Mouse (Mus musculus) lung, postnatal 10 days (tissue): ENCODE data around the gene Hsd17b1.
A peak's percentile ranks its signal among the peaks of the same experiment; 100 is the strongest.

ENCODE experiments used
- DNase-seq: peaks from one replicate; pipeline ENCODE4 v3.0.0; 2021

Gene Hsd17b1

DNA sequence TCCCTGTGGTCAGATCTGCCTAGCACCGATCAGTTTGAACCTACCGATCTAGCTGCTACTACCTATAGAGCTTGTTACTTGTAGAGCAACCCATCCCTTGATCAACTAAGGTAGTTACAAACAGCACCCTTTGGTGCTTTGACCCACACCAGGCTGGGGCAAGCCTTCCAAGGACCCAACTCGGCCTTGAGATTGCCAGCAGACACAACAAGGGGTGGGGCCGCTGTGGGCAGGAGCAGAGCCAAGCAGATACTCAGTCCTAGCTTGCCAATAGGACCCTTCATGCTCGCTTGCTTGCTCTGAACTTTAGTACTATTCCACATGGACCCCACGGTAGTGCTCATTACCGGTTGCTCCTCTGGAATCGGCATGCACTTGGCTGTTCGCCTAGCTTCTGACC is at the start of gene Hsd17b1:
Gene Hsd17b1 (plus strand): TSS at position 291 of the 400 bp plus-strand sequence.
- no peak for DNase-seq

DNA sequence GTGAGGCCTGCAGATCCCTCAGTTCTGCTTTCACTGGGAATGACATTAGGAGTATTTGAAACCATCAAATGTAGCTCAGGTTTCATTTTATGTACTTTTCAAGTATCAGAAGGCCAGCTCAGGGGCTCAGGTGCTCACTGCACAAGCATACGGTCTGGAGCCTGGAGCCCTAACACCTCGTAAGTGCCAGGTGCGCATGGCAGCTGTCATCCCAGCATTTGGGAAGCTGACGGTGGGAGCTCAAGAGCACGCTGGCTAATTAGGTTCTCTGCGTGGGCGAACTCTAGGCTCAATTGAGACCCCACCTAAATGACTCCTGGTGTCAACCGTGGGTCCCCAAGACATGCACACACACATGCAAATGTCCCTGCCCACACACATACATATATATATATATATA is 48.9 kb upstream of the Hsd17b1 start:
- DNase-seq: no peak

DNA sequence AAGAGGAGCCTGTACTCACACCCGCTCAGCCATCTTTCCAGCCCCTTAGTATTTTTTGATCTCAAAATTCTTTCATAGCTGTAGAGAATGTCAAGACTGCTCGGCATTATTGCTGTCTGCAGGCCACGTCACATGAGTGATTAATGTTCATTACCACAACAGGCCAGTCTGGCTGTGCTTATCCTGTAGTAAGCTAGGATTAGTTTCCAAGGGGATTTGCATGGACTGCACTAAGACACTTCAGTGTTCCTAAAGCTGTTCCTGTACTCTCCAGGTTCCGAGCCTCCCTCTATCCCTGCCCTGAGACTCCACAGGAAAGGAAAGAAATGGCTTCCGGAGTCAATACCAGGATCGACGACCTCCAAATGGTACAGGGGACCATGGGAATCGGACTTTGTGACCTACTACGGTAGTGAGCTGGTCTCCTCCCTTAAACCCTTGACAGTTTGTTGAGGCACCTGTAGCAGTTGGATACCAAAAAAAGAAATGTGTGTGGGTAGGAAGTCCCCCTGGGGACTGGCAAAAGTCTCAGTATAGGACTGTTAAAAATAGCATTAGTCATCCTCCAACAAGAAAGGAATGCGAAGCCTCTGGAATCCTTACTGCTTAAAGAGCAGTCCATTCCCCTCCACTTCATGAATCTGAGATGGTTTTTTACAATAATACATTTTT is 47.9 kb upstream of the Hsd17b1 start:
- no peak for DNase-seq

DNA sequence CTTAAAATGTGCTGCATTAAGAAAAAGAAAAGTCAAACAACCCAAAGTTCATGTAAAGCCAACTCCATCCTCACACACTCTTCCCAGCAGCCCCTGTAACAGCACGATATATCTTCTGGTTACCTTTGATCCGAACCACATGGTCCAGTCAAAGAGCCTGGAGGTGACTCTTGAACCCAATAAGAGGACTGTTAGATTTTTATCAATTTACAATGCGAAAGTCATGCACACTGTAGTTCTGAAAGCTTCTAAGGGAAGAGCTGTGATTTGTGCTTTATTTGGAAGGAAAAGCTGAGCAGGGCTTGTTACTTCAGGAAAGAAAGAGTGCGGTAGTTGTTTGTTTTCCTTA is 47.4 kb upstream of the Hsd17b1 start:
- no peak for DNase-seq

DNA sequence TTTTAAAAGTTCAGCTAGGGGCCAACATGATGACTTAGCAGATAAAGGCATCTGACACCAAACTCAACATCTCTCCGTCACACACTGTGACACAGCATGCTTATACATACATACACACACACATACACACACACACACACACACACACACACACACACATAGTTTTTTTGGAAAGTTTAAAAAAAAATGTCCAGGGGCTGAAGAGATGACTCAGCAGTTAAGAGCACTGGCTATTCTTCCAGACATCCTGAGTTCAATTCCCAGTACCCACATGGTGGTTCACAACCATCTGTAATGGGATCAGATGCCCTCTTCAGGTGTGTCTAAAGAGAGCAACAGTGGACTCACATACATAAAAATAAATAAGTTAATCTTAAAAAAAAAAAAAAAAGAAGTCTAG is 46.7 kb upstream of the Hsd17b1 start:
- DNase-seq: no peak

DNA sequence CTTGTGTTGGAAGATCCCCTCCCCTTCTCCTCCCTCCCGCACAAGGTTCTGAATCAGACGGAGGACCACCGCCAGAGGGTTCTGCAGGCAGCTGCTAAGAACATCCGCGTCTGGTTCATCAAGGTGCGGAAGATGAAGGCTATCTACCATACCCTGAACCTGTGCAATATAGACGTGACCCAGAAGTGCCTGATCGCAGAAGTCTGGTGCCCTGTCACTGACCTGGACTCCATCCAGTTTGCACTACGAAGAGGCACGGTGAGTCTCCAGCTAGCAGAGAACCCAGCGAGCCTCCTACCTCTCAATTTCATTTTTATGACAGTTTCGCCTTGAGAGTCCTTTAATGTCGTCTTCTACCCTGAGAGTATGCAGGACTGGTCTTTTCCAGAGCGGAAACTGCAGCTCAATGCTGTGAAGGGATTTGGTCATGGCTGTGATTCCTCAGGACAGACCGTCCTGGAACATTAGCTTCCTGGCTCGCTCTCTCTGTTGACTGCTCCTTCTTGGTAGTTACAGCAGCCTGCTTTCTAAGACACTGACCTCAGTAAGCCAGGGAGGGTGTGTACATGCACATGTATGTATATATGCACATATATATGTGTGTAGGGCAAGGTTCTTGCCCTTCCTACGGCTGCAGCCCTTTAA is 44.2 kb upstream of the Hsd17b1 start:
- DNase-seq: no peak

DNA sequence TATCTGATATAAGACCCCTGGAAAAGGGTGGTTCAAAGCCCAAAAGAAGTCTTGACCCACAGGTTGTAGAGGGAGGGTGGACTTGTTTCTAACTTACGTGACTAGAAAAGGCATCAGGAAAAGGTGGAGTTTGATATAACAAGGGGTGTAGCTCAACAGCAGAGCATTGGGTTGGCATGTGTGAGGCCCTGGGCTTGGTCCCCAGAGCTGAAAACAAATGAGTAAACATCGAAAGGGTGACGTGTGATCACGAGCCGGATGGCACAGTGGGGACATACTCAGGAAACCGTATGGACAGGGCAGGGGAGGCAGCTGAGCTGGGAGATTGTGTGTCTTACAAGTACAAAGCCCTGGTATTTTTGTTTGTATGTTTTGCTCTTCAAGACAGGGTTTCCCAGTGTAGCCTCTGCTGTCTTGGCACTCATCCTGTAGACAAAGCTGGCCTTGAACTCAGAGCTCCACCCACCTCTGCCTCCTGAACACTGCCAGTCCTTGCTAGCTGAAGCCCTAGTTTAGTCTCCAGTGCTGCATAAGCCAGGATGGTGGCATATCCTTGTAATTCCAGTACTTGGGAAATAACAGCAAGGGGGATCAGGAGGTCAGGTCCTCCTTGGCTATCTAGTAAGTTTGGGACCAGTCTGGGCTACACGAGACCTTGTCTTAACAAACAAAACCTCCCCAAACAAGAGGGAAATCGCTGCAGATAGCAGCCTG is 43.4 kb upstream of the Hsd17b1 start:
- no peak for DNase-seq

DNA sequence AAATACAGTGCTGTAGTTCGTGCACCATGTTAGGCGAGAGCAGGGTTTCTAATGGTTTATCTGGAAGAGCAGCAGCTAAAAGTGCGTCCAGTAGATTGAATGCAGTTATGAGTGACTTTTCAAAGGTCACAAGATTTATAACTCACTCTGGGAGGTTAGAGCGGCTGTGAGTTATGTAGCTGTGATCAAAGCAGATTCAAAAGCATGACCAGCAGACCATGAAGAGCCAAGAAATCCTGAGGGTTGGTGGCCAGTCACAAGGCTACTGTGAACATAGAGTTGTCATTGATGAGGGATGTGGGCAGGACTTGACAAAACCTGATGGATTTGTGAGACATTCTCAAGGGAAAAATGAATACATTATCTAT is 42.9 kb upstream of the Hsd17b1 start:
- no peak for DNase-seq

DNA sequence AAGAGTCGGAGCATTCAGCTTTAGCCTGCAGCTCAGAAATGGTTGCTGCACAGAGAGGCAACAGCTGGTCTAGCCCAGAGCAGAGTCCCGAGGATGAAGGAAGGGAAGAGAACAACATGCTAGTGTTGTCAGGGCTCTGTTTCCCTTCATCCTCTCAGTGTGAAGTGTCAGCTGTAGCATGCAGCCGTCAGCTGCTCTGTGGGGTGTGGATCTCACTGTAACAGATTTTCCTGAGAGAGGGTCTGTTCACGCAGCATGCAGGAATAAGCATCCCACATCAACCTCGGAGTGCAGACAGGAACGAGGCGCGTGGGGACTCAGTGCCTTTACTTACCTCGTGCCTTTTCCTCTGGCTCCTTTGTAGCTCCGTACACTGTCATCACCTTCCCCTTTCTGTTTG is 40.4 kb upstream of the Hsd17b1 start:
- DNase-seq: no peak

DNA sequence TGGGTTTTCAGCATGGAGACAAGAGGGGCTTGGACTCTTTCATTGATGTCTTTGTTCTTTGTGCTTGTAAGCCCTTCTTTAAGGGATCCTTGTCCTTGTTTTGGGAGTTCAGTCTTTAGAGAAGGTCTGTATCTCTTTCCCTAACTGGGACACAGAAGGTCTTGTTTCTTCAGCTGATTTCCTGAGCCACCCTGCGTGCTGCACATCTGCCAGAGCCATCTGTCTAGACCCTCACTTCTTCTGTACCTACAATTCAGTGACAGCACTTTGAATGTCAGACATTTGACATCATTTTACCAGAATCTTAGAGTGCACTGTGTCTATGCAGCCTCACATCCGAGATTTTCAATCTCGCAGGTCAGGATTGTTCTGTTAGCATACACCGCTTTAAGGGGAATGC is 32.4 kb upstream of the Hsd17b1 start:
- DNase-seq: no peak

DNA sequence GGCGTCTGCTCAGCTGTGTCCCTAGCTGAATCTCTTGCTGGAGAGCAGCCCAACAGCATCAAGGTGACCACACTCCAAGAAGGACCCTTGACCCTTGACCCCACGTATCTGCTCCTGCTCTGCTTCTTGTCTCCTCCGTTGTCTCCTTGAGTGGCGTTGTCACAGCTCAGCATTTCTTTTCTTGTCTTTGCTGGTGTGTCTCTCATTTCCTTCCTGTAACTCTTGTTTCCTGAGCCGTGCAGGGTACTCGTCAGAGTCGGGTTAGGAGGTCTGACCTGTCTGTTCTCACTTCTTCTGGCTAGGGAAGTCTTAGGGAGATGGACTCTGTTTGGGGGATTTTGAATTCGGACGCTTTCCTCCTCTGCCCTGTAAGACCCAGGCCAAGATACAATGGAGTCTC is 31.8 kb upstream of the Hsd17b1 start:
- DNase-seq: no peak

DNA sequence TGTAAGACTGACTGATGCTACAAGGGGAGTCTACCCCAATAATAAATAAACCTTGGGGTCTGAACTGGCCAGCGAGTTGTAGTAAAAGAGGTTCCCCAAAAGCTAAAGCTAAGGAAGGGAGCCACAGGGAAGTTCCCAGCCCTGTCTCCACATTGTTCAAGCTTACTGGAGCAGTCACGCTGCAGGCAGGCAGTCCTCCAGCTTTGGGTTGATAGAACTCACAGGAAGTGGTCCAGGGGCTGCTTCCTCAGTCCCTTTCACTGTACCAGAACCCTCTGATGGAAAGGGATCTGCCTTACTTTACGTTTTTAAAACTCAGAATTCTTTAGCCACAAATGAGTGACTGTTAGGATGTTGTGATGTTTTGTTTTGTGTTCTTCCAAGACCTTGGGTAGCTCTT is 30.7 kb upstream of the Hsd17b1 start:
- DNase-seq: no peak

DNA sequence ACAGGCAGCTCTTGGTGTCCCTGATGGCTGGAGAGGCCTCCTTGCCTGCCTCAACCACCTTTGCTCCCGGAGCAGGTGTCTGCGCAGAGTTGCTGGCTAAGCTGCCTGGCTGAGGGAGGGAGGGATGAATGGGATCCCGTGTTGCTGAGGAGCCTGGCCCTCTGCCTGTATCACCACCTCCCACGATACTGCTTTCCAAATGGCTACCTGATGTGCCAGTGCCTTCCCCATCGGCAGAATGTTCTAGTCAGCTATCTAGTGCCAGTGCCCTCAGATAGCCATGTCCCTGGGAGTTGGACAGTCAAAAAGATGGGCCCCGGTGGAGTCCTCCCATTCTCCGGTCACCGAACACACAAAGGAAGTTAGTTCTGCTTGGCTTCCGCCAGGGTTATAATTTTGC is 27.9 kb upstream of the Hsd17b1 start:
- DNase-seq: no peak

DNA sequence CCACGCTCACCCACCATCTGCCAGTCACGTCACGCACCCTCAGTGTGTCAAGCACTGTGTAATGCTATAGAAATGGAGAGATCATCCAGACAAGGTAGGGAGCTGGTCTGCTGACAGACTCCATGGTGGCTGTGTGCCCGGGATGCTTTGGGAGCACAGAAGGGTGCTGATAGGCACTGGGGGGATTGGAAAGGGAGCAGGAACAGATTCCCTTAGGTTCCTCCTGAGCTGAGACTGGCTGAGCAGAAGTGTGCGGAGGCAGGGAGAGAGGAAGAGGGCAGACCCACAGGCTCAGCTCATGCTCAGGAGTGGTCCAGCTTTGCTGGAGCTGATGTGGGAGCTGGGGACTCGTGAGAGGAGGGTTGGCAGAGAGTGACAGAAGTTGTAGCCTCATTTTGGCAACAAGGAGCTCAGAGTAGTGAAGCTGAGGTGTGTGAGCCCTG is 27.1 kb upstream of the Hsd17b1 start:
- no peak for DNase-seq

DNA sequence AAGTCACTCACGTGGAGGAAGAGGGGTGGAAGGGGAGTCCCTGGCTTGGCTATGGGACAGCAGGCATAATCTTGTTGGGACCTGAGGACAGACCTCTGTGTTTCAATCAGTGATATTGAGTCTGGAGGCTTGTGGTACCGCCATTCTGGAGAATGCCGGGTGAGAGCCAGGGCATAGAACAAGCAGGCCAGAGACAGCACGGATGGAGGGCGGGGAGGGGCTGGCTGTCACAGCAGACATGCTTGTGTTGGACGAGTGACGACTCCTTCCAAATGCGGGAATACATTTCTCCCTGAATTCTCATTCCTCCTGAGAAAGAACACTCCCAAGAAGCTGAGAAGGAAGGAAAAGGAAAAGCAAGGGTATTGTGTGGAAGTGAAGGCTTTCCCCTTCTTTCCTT is 26.6 kb upstream of the Hsd17b1 start:
- no peak for DNase-seq

DNA sequence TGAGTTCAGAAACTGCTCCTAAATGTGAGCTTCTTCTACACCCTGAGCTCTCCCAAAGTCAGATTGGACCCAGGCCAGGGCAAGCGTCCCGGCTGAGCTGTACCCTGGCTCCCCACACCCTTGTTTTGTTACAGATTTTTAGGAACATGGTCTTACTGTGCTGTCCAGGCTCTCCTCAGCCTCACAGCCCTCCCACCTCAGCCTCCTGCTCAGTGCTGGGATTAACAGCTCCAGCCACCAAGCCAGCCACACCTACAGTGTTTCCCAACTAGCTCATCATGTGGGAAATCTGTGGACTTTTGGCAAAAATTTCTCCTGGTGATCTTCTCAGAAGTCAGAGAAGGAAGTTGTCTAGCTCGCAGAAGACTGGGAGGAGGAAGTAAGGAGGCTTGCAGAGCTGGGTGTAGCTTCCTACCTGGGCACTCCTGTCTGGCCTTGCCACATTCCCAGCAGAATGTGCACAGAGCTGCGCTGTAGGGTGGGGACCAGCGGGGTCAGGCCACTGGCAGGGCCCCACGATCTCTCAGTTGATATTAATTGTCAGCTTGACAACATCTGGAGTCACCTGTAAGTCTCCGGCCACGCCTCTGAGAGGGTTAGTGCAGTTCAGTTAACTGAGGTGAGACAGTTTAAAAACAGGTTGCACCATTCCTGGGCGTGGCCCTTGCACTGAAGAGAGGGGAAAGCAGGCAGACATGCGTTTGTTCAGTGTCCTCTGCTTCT is 25.3 kb upstream of the Hsd17b1 start:
- DNase-seq: peak; percentile 62

DNA sequence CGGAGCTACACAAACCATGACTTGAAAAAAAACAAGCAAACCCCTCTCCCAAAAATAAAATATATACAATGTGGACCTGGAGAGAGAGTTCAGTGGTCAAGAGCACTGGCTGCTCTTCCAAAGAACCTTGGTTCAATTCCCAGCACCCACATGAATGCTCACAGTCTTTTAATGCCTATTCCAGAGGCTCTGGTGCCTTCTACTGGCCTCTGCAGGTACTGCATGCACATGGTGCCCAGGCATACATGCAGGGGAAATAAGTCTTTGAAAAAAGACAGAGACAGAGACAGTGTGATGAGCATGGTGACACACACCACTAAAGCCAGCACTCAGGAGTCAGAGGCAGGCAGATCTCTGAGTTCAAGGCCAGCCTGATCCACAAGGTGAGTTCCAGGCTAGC is 24.2 kb upstream of the Hsd17b1 start:
- DNase-seq: no peak

DNA sequence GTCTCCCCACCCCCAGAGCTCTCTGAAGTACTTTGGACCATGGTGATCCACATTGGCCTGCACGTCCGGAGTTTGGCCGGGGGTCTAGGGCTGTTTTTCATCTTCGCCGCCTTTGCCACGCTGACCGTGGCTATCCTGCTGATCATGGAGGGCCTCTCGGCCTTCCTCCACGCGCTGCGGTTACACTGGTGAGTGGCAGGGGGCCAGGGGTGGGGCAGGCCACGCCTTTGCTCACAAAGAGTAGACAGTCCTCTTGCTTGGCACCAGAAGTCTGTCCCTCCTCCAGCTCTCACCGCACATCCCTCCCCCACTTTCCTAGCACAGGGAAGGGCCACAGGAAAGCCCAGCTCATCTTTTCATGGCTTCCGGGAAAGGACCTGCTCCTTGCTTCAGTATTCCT is 22.8 kb upstream of the Hsd17b1 start:
- peak; percentile 40 for DNase-seq

DNA sequence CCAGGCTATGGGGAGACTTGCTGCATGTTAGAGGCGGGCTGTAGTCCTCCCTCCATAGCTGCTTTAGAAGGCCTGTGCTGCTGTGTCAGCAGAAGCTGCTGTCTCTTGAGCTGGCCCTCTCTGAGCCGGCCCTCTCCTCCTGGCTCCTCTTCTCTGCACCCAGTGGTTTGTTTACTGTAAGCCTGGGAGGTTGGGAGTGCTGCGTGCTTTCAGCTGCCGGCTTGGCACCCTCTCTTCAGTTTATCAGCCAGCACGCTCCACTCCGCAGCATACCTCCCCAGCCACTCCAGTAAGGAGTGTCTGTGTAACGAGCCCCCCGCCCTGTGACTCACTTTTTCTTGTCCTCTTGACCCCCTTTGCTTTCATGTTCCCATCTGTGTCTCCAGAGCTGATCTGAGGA is 21.3 kb upstream of the Hsd17b1 start:
- DNase-seq: peak; percentile 85

DNA sequence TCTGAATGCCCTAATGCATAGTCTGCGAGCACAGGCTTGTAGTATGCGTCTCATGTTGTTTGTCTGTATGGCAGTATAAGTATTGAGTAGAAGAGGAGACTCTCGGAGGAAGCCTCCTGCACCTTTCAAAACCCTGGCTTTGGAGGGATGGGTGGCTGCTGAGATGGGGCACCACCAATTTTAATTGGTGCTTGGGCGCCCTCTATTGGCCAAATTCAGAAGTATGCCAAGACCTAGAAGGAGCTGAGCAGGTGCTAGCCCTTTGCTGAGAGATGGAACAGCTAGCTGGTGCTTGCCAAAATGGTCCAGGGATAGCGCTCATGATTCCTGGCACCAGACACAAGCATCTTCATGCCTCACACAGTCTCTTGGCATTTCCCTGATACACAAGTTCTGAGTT is 20.4 kb upstream of the Hsd17b1 start:
- peak; percentile 94 for DNase-seq

DNA sequence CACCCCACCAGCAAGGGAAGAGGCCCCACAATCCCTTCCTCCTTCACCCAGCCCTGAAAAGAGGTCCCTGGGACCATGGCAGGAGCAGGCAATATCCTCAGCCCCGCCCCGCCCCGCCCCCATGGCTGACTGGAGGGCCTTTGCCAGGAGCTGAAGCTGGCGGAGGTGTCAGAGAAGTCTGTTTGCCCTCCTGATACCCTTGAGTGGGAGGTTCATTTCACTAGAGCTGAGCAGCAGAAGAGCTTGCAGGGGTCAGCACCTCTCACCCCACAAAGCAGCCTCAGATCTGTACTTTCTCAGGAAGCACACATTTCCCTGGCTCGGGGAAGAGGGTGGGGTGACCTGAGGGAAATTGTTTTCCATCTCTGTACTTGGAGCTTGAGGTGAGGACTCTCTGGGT is 19.5 kb upstream of the Hsd17b1 start:
- DNase-seq: no peak

DNA sequence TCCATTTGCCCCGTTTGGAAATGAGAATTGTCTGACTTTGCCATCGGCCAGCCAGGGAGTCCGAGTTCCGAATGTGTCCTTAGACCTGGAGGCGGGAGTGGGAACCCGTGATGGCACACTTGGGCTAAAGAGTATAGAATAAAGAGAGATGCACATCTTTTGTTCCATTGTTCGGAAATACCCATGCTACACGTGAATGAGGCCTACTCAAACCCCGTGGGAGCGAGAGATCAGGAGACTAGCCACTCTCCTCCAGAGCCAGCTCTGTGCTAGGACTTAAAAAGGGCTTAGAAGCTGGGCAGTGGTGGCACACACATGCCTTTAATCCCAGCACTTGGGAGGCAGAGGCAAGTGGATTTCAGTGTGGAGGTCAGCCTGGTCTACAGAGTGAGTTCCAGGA is 18.7 kb upstream of the Hsd17b1 start:
- no peak for DNase-seq

DNA sequence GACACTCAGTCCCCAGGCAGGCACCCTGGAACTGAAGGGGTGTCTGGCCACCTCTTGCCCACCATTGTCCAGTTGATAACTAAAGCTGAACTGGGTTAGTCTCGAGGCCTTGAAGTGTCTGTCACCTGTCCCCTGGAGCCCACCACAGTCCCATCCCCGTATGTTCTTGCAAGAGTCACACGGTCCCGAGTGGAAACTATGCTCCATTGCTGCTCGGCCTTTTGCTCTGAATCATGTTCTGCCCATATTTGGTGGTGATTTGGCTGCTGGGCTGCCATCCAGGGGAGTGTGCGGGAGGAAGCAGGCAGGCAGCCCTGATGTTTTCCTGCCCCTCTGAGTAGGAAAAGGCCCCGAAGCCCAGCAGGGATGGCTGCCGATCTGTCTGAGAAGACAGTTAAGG is 18.1 kb upstream of the Hsd17b1 start:
- peak; percentile 88 for DNase-seq

DNA sequence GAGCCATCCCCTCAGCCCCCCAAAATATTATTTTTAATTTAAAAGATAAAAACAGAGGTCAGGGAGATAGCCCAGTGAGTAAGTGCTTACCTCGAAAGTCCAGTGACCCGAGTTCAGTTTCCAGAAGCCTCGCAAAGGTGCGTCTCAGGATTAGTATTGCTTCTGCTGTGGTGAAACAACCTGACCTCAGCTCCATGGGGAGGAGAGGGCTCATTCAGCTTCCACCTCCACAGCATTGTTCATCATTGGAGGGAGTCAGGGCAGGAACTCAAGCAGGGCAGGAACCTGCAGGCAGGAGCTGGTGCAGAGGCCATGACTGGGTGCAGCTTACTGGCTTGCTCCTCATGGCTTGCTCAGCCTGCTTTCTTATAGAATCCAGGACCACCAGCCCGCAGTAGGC is 17.2 kb upstream of the Hsd17b1 start:
- no peak for DNase-seq
